10 mouse cellular contexts compared by ENCODE assay signal in genomic region chr15:92447708-92448147, GRCm38 (mm10). TPM values are rescaled to one million over a fixed set of nuclear protein-coding genes. Genes with fewer than 3 reads are reported as not detected.
DNase-seq lines count a peak whose midpoint lies in the region; ATAC-seq and TF ChIP-seq lines count a peak whose summit lies in the region.
"Had no signal": no experiment of that assay in that cellular context is flagged by ENCODE, and none has a peak within 500 bp of the region (broad histone marks: within the 10 kb centered on the region; RNA-seq: fewer than 3 reads in every experiment).

No protein-coding gene starts in this region.

- no peaks in the 10 kb centered on the region for H3K9me3 ChIP-seq in hindbrain, postnatal 0 days (ENCODE audit: low read length)
- H3K9me3 ChIP-seq in midbrain, embryonic 12.5 days = no peaks in the 10 kb centered on the region
- H3K9me3 ChIP-seq: limb, embryonic 15.5 days had no signal

- TF ChIP-seq POLR2A in thymus, adult 2 months (IDR thresholded peaks at IDR 0.05; ENCODE audit: control insufficient read depth, extremely low read depth, insufficient read depth, low read length, poor library complexity) = no peak

- H3K4me3 ChIP-seq in hindbrain, postnatal 0 days (ENCODE audit: low read length) = no peak overlapping the region
- H3K4me3 ChIP-seq in midbrain, embryonic 12.5 days = no peak overlapping the region
- H3K4me3 ChIP-seq in thymus, adult 2 months (ENCODE audit: control insufficient read depth, insufficient read depth, low read length) = no peak overlapping the region
- H3K4me3 ChIP-seq: limb, embryonic 15.5 days had no signal

- DNase-seq in cerebellum, adult 18-20 months = peak; percentile 6 to 10
- DNase-seq in cerebellum, adult 11 months = no peak
- DNase-seq in testis, postnatal 10 days (ENCODE audit: low spot score) = peak; percentile 58
- no peak for DNase-seq in testis, postnatal 14 days (ENCODE audit: low spot score)
- peak; percentile 88 for DNase-seq in hindbrain, postnatal 0 days (ENCODE audit: low spot score)
- no peak for DNase-seq in thymus, adult 2 months

- H3K27me3 ChIP-seq in hindbrain, postnatal 0 days (ENCODE audit: insufficient read depth, low read length) = no peaks in the 10 kb centered on the region
- H3K27me3 ChIP-seq in midbrain, embryonic 12.5 days = no peaks in the 10 kb centered on the region
- H3K27me3 ChIP-seq in thymus, adult 2 months (ENCODE audit: control insufficient read depth, insufficient read depth, low read length) = no peaks in the 10 kb centered on the region
- H3K27me3 ChIP-seq: limb, embryonic 15.5 days had no signal

- H3K9ac ChIP-seq in hindbrain, postnatal 0 days (replicated peaks; ENCODE audit: low read length) = no peak overlapping the region
- no peak overlapping the region for H3K9ac ChIP-seq in midbrain, embryonic 12.5 days (replicated peaks)
- H3K9ac ChIP-seq: limb, embryonic 15.5 days had no signal

- H3K36me3 ChIP-seq in hindbrain, postnatal 0 days (ENCODE audit: insufficient read depth, low read length) = no peaks in the 10 kb centered on the region
- H3K36me3 ChIP-seq in midbrain, embryonic 12.5 days = no peaks in the 10 kb centered on the region
- no peaks in the 10 kb centered on the region for H3K36me3 ChIP-seq in thymus, adult 2 months (ENCODE audit: control insufficient read depth, insufficient read depth, low read length)
- H3K36me3 ChIP-seq: limb, embryonic 15.5 days had no signal

- 0 out of 2 replicates have a peak overlapping the region, but pooled peaks have one; percentile 3 for H3K4me2 ChIP-seq in hindbrain, postnatal 0 days (ENCODE audit: low read depth, low read length)
- H3K4me2 ChIP-seq in midbrain, embryonic 12.5 days (replicated peaks) = no peak overlapping the region
- H3K4me2 ChIP-seq: limb, embryonic 15.5 days had no signal

- peak; percentile 51 for ATAC-seq in hindbrain, postnatal 0 days
- 0 out of 2 replicates have a peak, but pooled peaks have one; percentile 27 for ATAC-seq in midbrain, embryonic 12.5 days (ENCODE audit: low FRiP score, low read depth)
- ATAC-seq in megakaryocyte, adult 5-6 weeks (ENCODE audit: poor library complexity, severe bottlenecking) = no peak

- 26% methylated on average over 8 of the region's 8 CpGs for WGBS in hindbrain, postnatal 0 days
- 54% methylated on average over 8 of the region's 8 CpGs for WGBS in midbrain, embryonic 12.5 days
- WGBS in thymus, adult 2 months = 59% methylated on average over 8 of the region's 8 CpGs

- peak; percentile 82 for TF ChIP-seq CTCF in hindbrain, postnatal 0 days (IDR thresholded peaks at IDR 0.05; ENCODE audit: low read depth)
- TF ChIP-seq CTCF in thymus, adult 2 months (IDR thresholded peaks at IDR 0.05; ENCODE audit: borderline replicate concordance, control insufficient read depth, extremely low read depth, insufficient read depth, low read length, poor library complexity) = no peak

- peaks cover 3% of the 10 kb centered on the region; the same call in 1 of the 2 replicates for H3K4me1 ChIP-seq in hindbrain, postnatal 0 days (ENCODE audit: insufficient read depth, low read length)
- H3K4me1 ChIP-seq in midbrain, embryonic 12.5 days = no peaks in the 10 kb centered on the region
- H3K4me1 ChIP-seq in thymus, adult 2 months (replicated peaks; ENCODE audit: control insufficient read depth, insufficient read depth, low read length) = no peaks in the 10 kb centered on the region
- H3K4me1 ChIP-seq: limb, embryonic 15.5 days had no signal

- H3K27ac ChIP-seq in hindbrain, postnatal 0 days = no peak overlapping the region
- no peak overlapping the region for H3K27ac ChIP-seq in midbrain, embryonic 12.5 days (replicated peaks)
- no peak overlapping the region for H3K27ac ChIP-seq in thymus, adult 2 months (ENCODE audit: control insufficient read depth, insufficient read depth, low read length)
- H3K27ac ChIP-seq: limb, embryonic 15.5 days had no signal

RNA-seq across cellular contexts. Expression of gene Pdzrn4, which starts 51.0 kb away (rescaled TPM):
- total RNA-seq in hindbrain, postnatal 0 days (2014; rRNA removed) = 15.7 and 17.1 TPM in 2 replicates
- polyA plus RNA-seq in hindbrain, postnatal 0 days (2015; fragmentation: Nextera tagmentation; extraction: Ambion mirVana) = 17.3 and 17.8 TPM in 2 replicates
- 10.8 and 13.8 TPM in 2 replicates for polyA plus RNA-seq in midbrain, embryonic 12.5 days (2016; fragmentation: Nextera tagmentation; extraction: Ambion mirVana)
- total RNA-seq in megakaryocyte, adult 5-6 weeks (2015) = 0.07 TPM in 1 of 2 replicates, not detected in the other
- not detected in 2 replicates for total RNA-seq in megakaryocyte, adult 5-6 weeks (2017)
- 0.62 and 1.2 TPM in 2 replicates for polyA plus RNA-seq in thymus, adult 2 months (2012; rRNA removed)
- total RNA-seq: common myeloid progenitor, adult 5-6 weeks had no signal

Comparison
In these comparisons a context has a peak if more than half of its experiments do, and no peak if none do; other contexts are left out.
1. DNase-seq: peak in cerebellum, adult 18-20 months (2 of 2), testis, postnatal 10 days (single experiment) and hindbrain, postnatal 0 days (single experiment); none in cerebellum, adult 11 months (single experiment), testis, postnatal 14 days (single experiment) and thymus, adult 2 months (single experiment).